Mouse (Mus musculus): ENCODE measurements around the gene 1700003F12Rik. TPM values are rescaled to one million over a fixed set of nuclear protein-coding genes. Genes with fewer than 3 reads are reported as not detected.

Gene 1700003F12Rik
- polyA plus RNA-seq, 1 experiment, result not detected

DNA sequence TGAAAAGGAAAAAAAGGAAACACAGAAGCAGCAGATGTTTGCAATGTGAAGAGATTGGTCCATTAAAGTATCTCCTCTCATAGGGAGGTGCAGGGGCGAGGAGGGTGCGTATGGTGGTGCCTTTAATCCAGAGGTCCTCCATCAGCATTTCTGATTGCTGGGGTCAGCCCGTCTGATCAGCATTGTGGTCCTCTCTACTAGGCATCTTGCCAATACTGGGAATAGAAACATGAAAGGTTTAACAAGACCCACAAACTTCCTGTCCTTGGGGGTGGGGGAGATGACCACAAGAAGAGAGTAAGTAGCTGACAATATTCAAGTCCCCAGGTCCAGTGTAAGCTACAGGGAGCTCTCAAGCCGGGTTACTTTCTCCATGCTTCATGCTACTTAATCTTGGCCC, 23.8 kb downstream of the 1700003F12Rik start:
- H3K4me3 ChIP-seq (ENCODE audit: insufficient read depth, low read length), result no peak overlapping the region
- H3K27ac ChIP-seq (ENCODE audit: insufficient read depth, low read length), result peak overlapping the region; percentile 46
- TF ChIP-seq POLR2A (IDR thresholded peaks at IDR 0.05; ENCODE audit: low read depth, low read length) (no peak), CTCF (IDR thresholded peaks at IDR 0.05; ENCODE audit: borderline replicate concordance, insufficient read depth, low read length) (no peak)
- H3K4me1 ChIP-seq (ENCODE audit: control insufficient read depth, insufficient read depth, low read length), result peaks cover 8% of the 10 kb centered on the region

DNA sequence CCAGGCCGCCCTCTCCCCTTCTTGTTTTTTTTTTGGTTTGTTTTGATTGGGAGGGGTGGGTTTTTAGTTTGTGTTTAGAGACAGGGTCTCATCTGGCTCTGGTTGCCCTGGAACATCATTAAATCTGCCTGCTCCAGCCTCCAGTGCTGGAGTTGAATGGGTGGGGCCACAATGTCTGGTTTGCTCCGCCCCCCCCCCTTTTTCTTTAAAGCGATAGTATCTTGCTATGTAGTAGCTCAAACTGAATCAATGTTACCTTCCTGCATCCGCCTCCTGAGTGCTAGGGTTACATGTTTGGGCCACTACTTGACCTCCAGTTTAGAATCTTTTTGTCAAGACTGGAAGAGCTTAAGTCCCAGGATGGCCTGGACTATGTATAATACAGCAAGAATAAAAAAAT, 24.4 kb downstream of the 1700003F12Rik start:
- no peak for TF ChIP-seq CTCF (IDR thresholded peaks at IDR 0.05; ENCODE audit: borderline replicate concordance, insufficient read depth, low read length)
- TF ChIP-seq POLR2A (IDR thresholded peaks at IDR 0.05; ENCODE audit: low read depth, low read length), result no peak
- H3K27ac ChIP-seq (ENCODE audit: insufficient read depth, low read length), result peak overlapping the region; percentile 46
- no peak overlapping the region for H3K4me3 ChIP-seq (ENCODE audit: insufficient read depth, low read length)
- H3K4me1 ChIP-seq (ENCODE audit: control insufficient read depth, insufficient read depth, low read length), result peaks cover 8% of the 10 kb centered on the region

DNA sequence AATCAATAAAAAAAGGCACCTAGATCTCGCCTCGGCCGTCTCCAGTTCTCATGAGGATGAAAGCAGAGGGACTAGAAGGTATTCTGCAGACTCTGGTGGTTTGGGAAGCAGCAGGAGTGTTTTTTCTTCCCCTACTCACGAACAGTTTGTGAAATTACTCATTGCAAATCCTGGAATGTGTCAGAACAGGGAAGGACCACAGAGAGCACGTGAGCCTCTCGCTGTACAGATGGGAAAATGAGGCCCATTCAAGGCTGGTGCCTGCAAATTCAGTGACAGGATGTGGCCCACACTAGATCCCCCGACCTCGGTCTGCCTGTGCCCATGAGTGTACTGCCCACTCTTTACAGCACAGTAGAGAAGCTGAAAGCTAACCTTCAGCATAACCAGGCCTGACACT, 25.1 kb downstream of the 1700003F12Rik start:
- peak overlapping the region; percentile 81 for H3K27ac ChIP-seq (ENCODE audit: insufficient read depth, low read length)
- H3K4me1 ChIP-seq (ENCODE audit: control insufficient read depth, insufficient read depth, low read length), result peaks cover 8% of the 10 kb centered on the region
- H3K4me3 ChIP-seq (ENCODE audit: insufficient read depth, low read length), result no peak overlapping the region
- TF ChIP-seq POLR2A (IDR thresholded peaks at IDR 0.05; ENCODE audit: low read depth, low read length), result peak; percentile 33; the same call in 1 of the 2 replicates
- TF ChIP-seq CTCF (IDR thresholded peaks at IDR 0.05; ENCODE audit: borderline replicate concordance, insufficient read depth, low read length), result no peak

DNA sequence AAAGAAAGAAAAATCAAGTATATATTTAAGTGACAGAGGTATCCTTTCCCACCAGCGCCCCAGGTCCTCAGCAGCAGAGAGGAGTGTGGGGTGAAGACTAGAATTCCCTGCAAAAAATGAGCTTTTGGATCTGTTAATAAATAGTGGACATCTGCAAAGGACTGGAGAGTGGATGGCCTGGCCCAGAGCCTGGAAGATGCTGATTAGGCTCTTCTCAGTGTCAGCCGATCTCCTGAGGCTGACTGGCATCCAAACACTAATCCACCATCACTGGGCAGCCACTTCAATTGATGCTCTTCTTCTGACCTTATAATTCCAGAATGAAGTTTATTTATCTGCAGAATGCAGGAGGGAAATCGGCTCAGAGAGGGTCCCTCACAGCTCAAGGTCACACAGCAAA, 26.1 kb downstream of the 1700003F12Rik start:
- no peak for TF ChIP-seq CTCF (IDR thresholded peaks at IDR 0.05; ENCODE audit: borderline replicate concordance, insufficient read depth, low read length)
- no peak for TF ChIP-seq POLR2A (IDR thresholded peaks at IDR 0.05; ENCODE audit: low read depth, low read length)
- H3K4me1 ChIP-seq (ENCODE audit: control insufficient read depth, insufficient read depth, low read length), result peaks cover 8% of the 10 kb centered on the region
- no peak overlapping the region for H3K27ac ChIP-seq (ENCODE audit: insufficient read depth, low read length)
- H3K4me3 ChIP-seq (ENCODE audit: insufficient read depth, low read length), result no peak overlapping the region

DNA sequence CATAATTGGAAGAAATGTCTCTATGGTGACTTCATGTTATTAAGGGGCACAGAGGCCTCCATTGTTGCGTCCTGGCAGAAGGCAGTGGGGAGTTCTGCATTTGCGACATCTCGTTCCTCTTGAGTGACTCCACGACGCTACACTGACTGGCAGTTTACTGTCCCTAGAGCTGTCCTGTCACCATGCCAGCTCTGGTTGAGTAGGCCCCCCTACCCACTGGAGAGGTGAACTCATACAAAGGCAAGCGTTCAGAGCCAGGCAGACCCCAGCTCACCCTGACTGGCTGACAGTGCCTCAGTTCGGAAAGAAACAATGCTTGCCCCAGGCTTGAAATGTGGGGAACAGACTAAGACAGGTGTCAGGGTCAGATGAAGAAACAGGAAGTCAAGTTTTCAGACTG, 27.4 kb downstream of the 1700003F12Rik start:
- TF ChIP-seq POLR2A (IDR thresholded peaks at IDR 0.05; ENCODE audit: low read depth, low read length), result no peak
- TF ChIP-seq CTCF (IDR thresholded peaks at IDR 0.05; ENCODE audit: borderline replicate concordance, insufficient read depth, low read length), result no peak
- peaks cover 8% of the 10 kb centered on the region for H3K4me1 ChIP-seq (ENCODE audit: control insufficient read depth, insufficient read depth, low read length)
- no peak overlapping the region for H3K27ac ChIP-seq (ENCODE audit: insufficient read depth, low read length)
- H3K4me3 ChIP-seq (ENCODE audit: insufficient read depth, low read length), result no peak overlapping the region

DNA sequence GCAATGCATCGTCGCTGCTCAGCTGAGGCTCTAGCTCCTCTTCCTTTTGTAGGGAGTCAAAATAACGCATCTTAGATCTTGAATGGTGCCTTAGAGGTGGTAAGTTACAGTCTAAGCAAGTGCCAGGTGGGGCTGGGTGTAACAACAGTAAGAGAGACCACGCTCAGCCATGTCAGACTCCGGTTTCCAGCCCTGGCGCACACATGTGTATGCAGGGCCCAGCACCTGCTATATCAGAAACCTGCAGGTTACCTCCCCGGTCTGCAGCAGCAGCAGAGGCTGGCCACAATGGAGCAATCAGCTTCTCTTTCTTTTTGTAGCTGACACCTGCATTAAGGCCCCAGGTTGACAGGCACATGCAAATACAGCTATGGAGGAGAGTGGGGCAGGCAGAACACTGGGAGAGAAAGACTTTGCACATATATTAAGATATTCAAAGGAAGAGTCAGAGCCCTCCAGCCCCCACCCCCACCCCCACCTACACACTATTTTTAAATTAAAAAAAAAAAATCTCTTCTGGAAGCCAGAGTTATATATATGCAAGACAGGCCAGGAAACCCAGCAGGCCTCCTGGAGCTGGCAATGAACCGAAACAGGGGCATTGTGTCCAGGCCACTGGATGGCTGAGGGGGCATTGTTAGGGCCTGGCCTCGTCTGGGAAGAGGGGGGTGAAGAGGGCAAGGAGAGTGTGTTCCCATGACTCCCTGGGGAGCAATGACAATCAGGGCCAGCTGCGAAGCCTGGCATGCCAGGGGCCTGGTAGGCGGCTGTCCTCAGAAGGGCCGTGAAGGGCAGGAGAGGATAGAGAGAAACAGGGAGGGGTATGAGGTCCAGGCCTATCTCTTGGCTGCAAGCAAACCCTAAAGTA, 30.2 kb downstream of the 1700003F12Rik start:
- TF ChIP-seq POLR2A (IDR thresholded peaks at IDR 0.05; ENCODE audit: low read depth, low read length), result no peak
- no peak for TF ChIP-seq CTCF (IDR thresholded peaks at IDR 0.05; ENCODE audit: borderline replicate concordance, insufficient read depth, low read length)
- H3K27ac ChIP-seq (ENCODE audit: insufficient read depth, low read length), result no peak overlapping the region
- no peak overlapping the region for H3K4me3 ChIP-seq (ENCODE audit: insufficient read depth, low read length)

DNA sequence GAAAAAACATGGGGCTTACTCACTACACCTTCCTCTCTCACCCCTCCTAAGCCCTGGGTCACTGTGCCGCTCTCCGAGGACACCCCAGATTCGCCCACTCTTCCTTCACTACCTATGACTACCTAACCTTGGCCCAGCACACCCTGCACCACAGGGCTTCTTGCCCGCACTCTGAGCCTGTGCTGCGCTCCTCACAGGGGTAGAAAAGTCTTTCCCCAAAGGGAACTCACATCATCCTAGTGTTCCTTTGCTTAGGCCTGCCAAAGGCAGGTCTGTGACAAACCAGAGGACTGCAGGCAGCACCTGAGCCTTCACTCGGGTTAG, 30.8 kb downstream of the 1700003F12Rik start:
- TF ChIP-seq POLR2A (IDR thresholded peaks at IDR 0.05; ENCODE audit: low read depth, low read length), result no peak
- no peak for TF ChIP-seq CTCF (IDR thresholded peaks at IDR 0.05; ENCODE audit: borderline replicate concordance, insufficient read depth, low read length)
- Histone ChIP-seq H3K4me3 (ENCODE audit: insufficient read depth, low read length) (no peak overlapping the region), H3K4me1 (ENCODE audit: control insufficient read depth, insufficient read depth, low read length) (no peaks in the 10 kb centered on the region), H3K27ac (ENCODE audit: insufficient read depth, low read length) (no peak overlapping the region)

More for the DNA sequence above, 30.2 kb downstream of the 1700003F12Rik start:
- peaks cover 2% of the 10 kb centered on the region for H3K4me1 ChIP-seq (ENCODE audit: control insufficient read depth, insufficient read depth, low read length)

DNA sequence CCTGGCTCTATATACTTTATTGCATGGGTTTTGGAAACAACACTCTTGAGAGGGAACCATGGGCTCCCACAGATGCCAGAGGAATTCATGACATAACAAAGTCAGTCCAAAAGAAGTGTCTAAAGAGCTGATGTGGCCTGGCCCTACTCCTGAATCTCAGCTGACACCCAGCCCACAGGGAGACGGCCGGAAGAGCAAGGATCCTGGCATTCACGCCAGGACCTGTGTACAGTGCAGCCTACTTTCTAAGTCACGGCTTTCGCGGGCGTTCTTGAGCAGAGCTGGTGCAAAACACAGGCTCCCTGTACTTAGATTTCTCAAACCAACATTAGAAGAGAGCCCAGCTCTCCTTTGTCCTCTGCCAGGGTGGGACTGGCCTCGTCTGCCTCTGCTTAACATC, 33.7 kb downstream of the 1700003F12Rik start:
- H3K27ac ChIP-seq (ENCODE audit: insufficient read depth, low read length), result no peak overlapping the region
- TF ChIP-seq POLR2A (IDR thresholded peaks at IDR 0.05; ENCODE audit: low read depth, low read length) (no peak), CTCF (IDR thresholded peaks at IDR 0.05; ENCODE audit: borderline replicate concordance, insufficient read depth, low read length) (no peak)
- no peaks in the 10 kb centered on the region for H3K4me1 ChIP-seq (ENCODE audit: control insufficient read depth, insufficient read depth, low read length)
- no peak overlapping the region for H3K4me3 ChIP-seq (ENCODE audit: insufficient read depth, low read length)

DNA sequence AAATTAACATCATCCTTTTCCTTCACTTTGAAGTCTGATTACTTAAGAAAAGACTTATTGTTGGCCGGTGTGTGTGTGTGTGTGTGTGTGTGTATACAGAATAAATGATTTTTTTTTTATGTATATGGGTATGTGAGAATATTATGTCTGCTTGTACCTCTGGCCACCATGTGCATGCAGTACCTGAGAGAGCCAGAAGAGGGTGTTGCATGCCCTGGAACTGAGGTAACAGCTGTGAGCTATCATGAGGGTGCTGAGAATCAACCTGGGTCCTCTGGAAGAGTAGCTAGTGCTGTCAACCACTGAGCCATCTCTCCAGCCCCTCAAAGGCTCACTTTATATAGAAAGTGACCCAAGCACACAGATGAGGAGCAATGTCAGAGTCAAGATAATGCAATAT, 34.5 kb downstream of the 1700003F12Rik start:
- no peak for TF ChIP-seq POLR2A (IDR thresholded peaks at IDR 0.05; ENCODE audit: low read depth, low read length)
- no peak for TF ChIP-seq CTCF (IDR thresholded peaks at IDR 0.05; ENCODE audit: borderline replicate concordance, insufficient read depth, low read length)
- no peaks in the 10 kb centered on the region for H3K4me1 ChIP-seq (ENCODE audit: control insufficient read depth, insufficient read depth, low read length)
- no peak overlapping the region for H3K4me3 ChIP-seq (ENCODE audit: insufficient read depth, low read length)
- no peak overlapping the region for H3K27ac ChIP-seq (ENCODE audit: insufficient read depth, low read length)

Data from embryonic fibroblast, embryonic 13.5 days (primary cell).